Mouse (Mus musculus): ENCODE measurements at regions not wholly inside any gene's neighbourhood (a gene's known extent, or its start where the extent isn't known, plus 50 kb on each side); places are given as distances from the start of the nearest gene placed in this dataset.

GRCm38 (mm10) chr16:50747698-50748097 is 156.7 kb upstream of the Ccdc54 start:
- TF ChIP-seq CTCF (IDR thresholded peaks at IDR 0.05; ENCODE audit: insufficient read depth, low read depth, low read length) (no peak), POLR2A (IDR thresholded peaks at IDR 0.05; ENCODE audit: insufficient read depth, low read depth, low read length) (no peak)

Measured in olfactory bulb, adult 2 months (tissue).